Mouse (Mus musculus) midbrain, embryonic 15.5 days (tissue): ENCODE results near the gene Tmem234. TPM values are rescaled to one million over a fixed set of nuclear protein-coding genes. Genes with fewer than 3 reads are reported as not detected.

ENCODE experiments used
- ATAC-seq: fragments of 200-750 bp; cut with Nextera tagmentation; replicated peaks from 2 replicates; pipeline ENCODE4 v1.8.0; 2017; ENCODE audit warnings: moderate TSS enrichment
- H3K27ac ChIP-seq: fragments of 300-500 bp; sonication (generic); 2 replicates; pipeline ENCODE4 v1.5.1; 2015; ENCODE audit warnings: mild to moderate bottlenecking, inconsistent platforms
- H3K27me3 ChIP-seq: fragments of 300-500 bp; sonication (generic); replicated peaks from 2 replicates; pipeline ENCODE4 v1.6.1; 2015; ENCODE audit warnings: inconsistent platforms
- H3K36me3 ChIP-seq: fragments of 300-500 bp; sonication (generic); replicated peaks from 2 replicates; pipeline ENCODE4 v1.6.1; 2015; ENCODE audit warnings: inconsistent platforms
- H3K4me1 ChIP-seq: fragments of 300-500 bp; sonication (generic); 2 replicates; pipeline ENCODE4 v1.6.1; 2015; ENCODE audit warnings: inconsistent platforms
- H3K4me2 ChIP-seq: fragments of 300-500 bp; sonication (generic); 2 replicates; pipeline ENCODE4 v1.6.1; 2015; ENCODE audit warnings: inconsistent platforms, mild to moderate bottlenecking, moderate library complexity
- H3K4me3 ChIP-seq: fragments of 300-500 bp; sonication (generic); 2 replicates; pipeline ENCODE4 v1.5.1; 2015; ENCODE audit warnings: mild to moderate bottlenecking, inconsistent platforms
- H3K9ac ChIP-seq: fragments of 300-500 bp; sonication (generic); 2 replicates; pipeline ENCODE4 v1.6.1; 2015; ENCODE audit warnings: mild to moderate bottlenecking, inconsistent platforms
- H3K9me3 ChIP-seq: fragments of 300-500 bp; sonication (generic); 2 replicates; pipeline ENCODE4 v1.6.1; 2016; ENCODE audit warnings: inconsistent platforms
- WGBS: fragments of 180-500 bp; shearing (Covaris S2); methylation state at CpG from one replicate; pipeline ENCODE4 v1.1.7; 2015; ENCODE audit warnings: mixed read lengths; 5-methylcytosine and 5-hydroxymethylcytosine counted together
- polyA plus RNA-seq: library from polyadenylated mRNA; unstranded; fragments of >200 nt; fragmentation: Nextera tagmentation; extraction: Ambion mirVana; gene quantifications from 2 replicates; pipeline ENCODE4 v1.2.1, GENCODE M21; 2015

Tmem234 gene
- polyA plus RNA-seq, 1 experiment from 2014 or later = 199 TPM

DNA sequence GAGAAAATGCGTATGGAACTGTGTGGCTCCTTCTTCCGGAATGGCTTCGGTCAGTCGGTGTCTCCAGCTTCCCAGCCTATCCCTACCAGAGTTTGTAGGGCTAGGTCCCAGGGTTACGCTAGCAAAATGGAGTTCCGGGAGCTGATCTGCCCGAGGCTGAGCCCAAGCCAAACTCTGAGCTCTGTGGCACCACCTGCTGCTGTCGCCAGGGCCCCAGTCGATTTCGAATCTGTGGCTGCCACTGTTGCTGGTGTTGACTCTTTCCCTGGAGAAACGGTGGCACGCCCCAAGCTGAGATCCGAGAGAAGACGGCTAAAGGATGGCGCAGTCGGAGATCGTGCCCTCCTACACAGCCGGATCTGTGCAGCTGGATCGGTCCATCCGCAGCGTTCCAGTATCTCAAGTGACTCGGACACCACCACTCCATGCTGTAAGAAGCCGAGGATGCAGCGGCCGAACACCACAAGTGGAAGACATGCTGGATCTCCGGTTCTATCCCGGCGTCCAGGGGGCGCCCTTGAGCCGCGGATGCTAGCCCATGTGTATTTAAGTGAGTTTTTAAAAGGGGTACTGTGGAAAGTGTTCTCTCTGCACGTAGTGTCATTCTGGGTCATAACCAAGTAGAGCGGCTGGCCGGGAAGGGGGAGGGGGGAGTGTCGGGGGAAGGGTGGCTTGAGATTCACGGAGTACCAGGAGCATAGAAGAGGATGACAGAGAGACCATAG is 15.4 kb upstream of the Tmem234 start:
- 2% methylated on average over 36 of the region's 36 CpGs for WGBS
- peaks cover 8% of the 10 kb centered on the region; the same call in 1 of the 2 replicates for H3K4me1 ChIP-seq
- no peaks in the 10 kb centered on the region for H3K27me3 ChIP-seq
- peak overlapping the region; percentile 49 for H3K4me2 ChIP-seq
- H3K9me3 ChIP-seq = no peaks in the 10 kb centered on the region
- H3K9ac ChIP-seq = peak overlapping the region; percentile 12; the same call in 1 of the 2 replicates
- no peak overlapping the region for H3K27ac ChIP-seq
- H3K4me3 ChIP-seq = peak overlapping the region; percentile 24
- H3K36me3 ChIP-seq = no peaks in the 10 kb centered on the region
- ATAC-seq = no peak

DNA sequence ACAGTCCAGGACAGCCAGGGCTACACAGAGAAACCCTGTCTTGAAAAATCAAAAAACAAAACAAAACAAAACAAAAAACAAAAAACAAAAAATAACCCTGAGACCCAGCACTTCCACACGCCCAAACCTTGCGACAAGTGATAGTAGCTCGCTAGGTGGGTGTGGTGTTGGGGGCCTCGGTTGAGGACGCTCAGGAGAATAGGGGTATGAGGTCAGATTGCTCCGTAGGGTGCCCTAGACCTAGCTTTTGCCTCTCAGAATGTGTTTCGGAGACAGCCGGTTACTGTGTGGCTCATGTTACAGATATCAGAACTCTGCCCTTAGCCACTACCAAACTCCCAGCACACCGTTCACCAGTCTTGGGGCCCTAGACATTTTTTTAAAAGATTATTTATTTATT is 14.7 kb upstream of the Tmem234 start:
- Histone ChIP-seq H3K9me3 (no peaks in the 10 kb centered on the region), H3K27ac (no peak overlapping the region), H3K4me1 (peaks cover 8% of the 10 kb centered on the region; the same call in 1 of the 2 replicates), H3K9ac (no peak overlapping the region), H3K36me3 (peaks cover 7% of the 10 kb centered on the region; the same call in 1 of the 2 replicates), H3K4me3 (no peak overlapping the region), H3K27me3 (no peaks in the 10 kb centered on the region), H3K4me2 (no peak overlapping the region)
- ATAC-seq = no peak
- WGBS = 86% methylated on average over 9 of the region's 9 CpGs

DNA sequence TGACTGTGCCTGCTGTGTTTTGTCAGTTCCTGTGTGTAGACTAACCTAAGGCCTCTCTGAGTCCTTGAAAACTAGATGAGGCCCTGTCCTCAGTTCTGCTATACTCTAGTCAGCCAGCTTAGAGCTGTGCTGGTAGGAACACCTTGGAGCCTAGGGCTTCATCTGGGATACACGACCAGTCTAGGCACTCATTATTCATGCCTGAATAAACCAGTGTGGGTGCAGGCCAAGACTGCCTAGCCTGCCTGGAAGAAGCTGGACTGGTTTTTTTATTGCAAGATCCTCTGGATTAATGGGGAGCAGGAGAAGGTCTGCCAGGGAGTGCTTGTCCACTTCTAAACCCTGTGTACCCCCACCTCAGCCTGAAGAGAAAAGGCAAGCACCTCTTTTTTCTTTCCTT is 13.5 kb upstream of the Tmem234 start:
- H3K4me3 ChIP-seq = no peak overlapping the region
- H3K36me3 ChIP-seq = peaks cover 18% of the 10 kb centered on the region
- H3K27ac ChIP-seq = no peak overlapping the region
- H3K9ac ChIP-seq = no peak overlapping the region
- no peaks in the 10 kb centered on the region for H3K9me3 ChIP-seq
- no peaks in the 10 kb centered on the region for H3K27me3 ChIP-seq
- H3K4me1 ChIP-seq = peaks cover 8% of the 10 kb centered on the region; the same call in 1 of the 2 replicates
- H3K4me2 ChIP-seq = no peak overlapping the region
- WGBS = 34% methylated on average over 1 of the region's 1 CpGs
- ATAC-seq = no peak

DNA sequence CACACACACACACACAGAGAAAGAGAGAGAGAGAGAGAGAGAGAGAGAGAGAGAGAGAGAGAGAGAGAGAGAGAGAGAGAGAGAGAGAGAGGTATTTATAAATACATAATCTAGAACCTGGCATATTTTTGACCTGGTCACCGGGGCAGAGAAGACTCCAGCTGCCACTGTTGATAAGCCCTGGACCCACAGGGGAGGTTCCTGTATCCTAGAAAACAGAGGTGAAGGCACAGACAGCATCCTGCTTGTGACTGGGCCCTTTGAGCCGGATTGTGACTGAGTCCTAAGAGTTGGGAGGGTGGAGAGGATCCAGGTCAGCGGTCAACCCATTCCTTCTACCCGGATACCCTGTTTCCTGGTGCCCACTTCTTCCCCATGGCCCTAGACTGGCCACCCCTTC is 11.6 kb upstream of the Tmem234 start:
- Histone ChIP-seq H3K9ac (no peak overlapping the region), H3K27me3 (no peaks in the 10 kb centered on the region), H3K4me3 (no peak overlapping the region), H3K4me1 (peaks cover 8% of the 10 kb centered on the region; the same call in 1 of the 2 replicates), H3K9me3 (no peaks in the 10 kb centered on the region), H3K27ac (no peak overlapping the region), H3K36me3 (peaks cover 34% of the 10 kb centered on the region), H3K4me2 (no peak overlapping the region)
- no peak for ATAC-seq
- 81% methylated on average over 4 of the region's 4 CpGs for WGBS

DNA sequence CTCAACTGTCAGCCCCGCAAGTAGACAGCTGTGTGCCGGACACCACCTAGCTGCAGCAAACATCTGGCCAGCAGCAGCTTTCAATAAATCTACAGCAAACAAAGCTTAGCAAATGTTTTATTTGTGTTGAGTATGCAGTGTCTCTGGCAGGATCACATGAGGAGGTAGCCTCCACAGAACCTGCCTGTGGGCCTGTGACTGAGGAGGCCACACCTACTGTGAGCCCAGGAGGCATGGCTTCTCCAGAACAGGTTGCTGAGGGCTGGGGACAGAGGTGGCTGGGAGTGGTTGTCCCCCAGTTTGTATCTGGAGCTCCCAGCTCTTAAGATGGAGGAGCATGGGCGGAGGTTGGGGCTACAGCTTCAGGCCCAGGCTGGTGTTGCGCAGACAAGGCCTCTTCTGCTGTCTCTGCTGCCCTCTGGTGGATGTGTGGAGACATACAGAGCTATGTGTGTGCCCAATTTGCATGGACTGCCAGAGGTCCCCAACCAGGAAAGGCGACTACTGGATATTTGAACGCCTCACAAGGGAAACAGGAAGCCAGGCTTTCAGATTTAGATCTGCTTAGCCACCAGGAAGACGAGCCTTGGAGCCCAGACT is 8.1 kb downstream of the Tmem234 start:
- H3K4me3 ChIP-seq = no peak overlapping the region
- H3K27me3 ChIP-seq = no peaks in the 10 kb centered on the region
- peak; percentile 78 for ATAC-seq
- H3K9ac ChIP-seq = 0 out of 2 replicates have a peak overlapping the region, but pooled peaks have one; percentile 14
- peaks cover 18% of the 10 kb centered on the region for H3K36me3 ChIP-seq
- no peak overlapping the region for H3K4me2 ChIP-seq
- H3K4me1 ChIP-seq = peaks cover 6% of the 10 kb centered on the region; the same call in 1 of the 2 replicates
- 40% methylated on average over 7 of the region's 7 CpGs for whole genome bisulfite sequencing
- peak overlapping the region; percentile 72 for H3K27ac ChIP-seq
- no peaks in the 10 kb centered on the region for H3K9me3 ChIP-seq

DNA sequence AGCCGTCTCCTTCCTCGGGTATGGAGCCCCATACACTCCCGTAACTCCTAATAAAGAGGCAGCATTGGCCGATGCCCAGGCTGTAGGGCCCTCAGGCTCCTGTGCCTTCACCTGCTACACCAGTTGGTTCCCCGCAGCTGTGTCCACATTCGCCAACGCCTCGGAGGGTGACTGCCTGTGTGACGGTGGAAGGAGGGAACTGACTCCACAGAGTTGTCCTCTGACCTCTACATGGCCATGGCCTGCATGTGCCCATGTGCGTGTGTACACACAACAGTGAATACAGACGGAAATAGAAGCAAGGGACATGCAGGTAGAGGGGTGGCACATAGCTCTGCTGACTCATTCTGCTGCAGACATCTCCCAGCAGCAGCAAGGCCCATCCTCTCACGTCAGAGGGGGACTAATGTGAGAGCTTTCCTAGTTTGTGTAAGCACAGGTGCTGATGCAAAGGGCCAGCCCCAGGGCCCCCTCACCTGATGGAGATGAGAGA is 8.7 kb downstream of the Tmem234 start:
- Histone ChIP-seq H3K4me1 (peaks cover 6% of the 10 kb centered on the region; the same call in 1 of the 2 replicates), H3K27me3 (no peaks in the 10 kb centered on the region), H3K9ac (no peak overlapping the region), H3K4me3 (no peak overlapping the region), H3K27ac (no peak overlapping the region), H3K9me3 (no peaks in the 10 kb centered on the region), H3K4me2 (no peak overlapping the region), H3K36me3 (peaks cover 18% of the 10 kb centered on the region)
- 85% methylated on average over 12 of the region's 12 CpGs for WGBS
- no peak for ATAC-seq

DNA sequence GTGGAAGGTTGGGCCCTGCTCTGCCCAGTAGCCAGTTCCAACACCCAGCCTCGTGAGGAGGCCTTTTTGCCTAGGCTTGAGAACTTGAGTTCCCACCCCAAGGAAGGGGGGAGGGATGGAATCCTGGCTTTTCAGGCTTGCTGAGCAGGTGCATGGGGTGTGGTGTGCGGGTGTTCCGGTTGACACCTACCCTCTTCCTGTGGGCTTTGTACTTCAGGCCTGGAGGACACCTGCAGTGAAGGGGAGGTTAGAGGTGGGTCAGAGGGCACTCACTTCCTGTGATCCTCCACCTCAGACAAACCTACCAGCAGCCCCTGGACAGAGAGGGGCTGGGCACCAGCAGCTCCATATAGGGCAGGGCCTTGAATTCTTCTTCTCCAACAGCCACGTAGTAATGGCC is 9.6 kb downstream of the Tmem234 start:
- H3K27ac ChIP-seq = no peak overlapping the region
- no peak for ATAC-seq
- H3K4me2 ChIP-seq = no peak overlapping the region
- peaks cover 13% of the 10 kb centered on the region for H3K36me3 ChIP-seq
- H3K27me3 ChIP-seq = no peaks in the 10 kb centered on the region
- H3K9ac ChIP-seq = no peak overlapping the region
- no peak overlapping the region for H3K4me3 ChIP-seq
- H3K9me3 ChIP-seq = no peaks in the 10 kb centered on the region
- peaks cover 6% of the 10 kb centered on the region; the same call in 1 of the 2 replicates for H3K4me1 ChIP-seq
- WGBS = 88% methylated on average over 4 of the region's 4 CpGs

DNA sequence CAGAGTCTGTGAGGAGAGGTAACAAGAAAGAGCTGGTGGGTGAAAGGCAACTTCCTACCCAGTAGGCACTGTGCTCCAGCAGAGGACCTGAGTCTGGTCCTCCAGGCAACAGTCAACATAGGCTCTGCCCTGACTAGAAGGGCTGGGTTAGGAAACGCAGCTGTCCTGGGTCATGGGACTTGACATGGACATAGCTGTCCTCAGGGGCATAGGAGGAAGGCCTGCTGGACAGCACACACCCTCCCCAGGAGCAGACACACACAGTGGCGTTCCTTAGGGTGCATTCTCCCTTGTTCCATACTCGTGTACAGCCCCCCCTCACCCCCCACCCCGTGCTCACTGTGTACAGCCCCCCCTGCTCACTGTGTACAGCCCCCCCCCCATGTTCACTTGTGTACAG is 10.0 kb downstream of the Tmem234 start:
- ATAC-seq = no peak
- Histone ChIP-seq H3K4me1 (peaks cover 6% of the 10 kb centered on the region; the same call in 1 of the 2 replicates), H3K9me3 (no peaks in the 10 kb centered on the region), H3K36me3 (peaks cover 10% of the 10 kb centered on the region), H3K4me2 (no peak overlapping the region), H3K9ac (no peak overlapping the region), H3K27ac (no peak overlapping the region), H3K4me3 (no peak overlapping the region), H3K27me3 (no peaks in the 10 kb centered on the region)
- 73% methylated on average over 4 of the region's 4 CpGs for WGBS

DNA sequence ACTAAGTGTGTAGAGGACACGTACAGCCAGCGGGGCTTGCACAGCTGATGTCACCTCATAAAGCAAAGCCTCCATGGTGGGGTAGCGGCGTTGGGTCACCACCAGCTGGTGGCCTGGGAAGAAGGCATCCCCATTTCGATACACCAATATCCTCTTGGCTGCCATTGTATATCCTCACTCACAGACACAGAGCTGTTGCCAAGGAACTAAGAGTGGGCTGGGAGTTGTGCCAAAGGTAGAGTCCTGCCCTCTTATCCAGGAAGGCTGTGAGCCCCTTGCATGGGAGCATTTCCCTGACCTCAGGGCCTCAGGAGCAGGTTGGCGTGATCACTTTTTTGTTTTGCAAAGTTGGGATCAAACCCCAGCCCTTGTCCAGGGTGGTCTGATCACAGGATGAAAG is 13.6 kb downstream of the Tmem234 start, which contains the start of gene Dcdc2b:
Dcdc2b (minus strand) TSS at position 165 of the 400 bp plus-strand sequence.
- no peaks in the 10 kb centered on the region for H3K27me3 ChIP-seq
- H3K36me3 ChIP-seq = no peaks in the 10 kb centered on the region
- no peak within 1 kb of the TSS for H3K27ac ChIP-seq
- no peak for ATAC-seq
- no peaks in the 10 kb centered on the region for H3K9me3 ChIP-seq
- no peak within 1 kb of the TSS for H3K4me2 ChIP-seq
- no peak within 1 kb of the TSS for H3K9ac ChIP-seq
- WGBS = 78% methylated on average over 6 of the region's 6 CpGs
- H3K4me3 ChIP-seq = no peak within 1 kb of the TSS
- H3K4me1 ChIP-seq = peaks cover 9% of the 10 kb centered on the region

DNA sequence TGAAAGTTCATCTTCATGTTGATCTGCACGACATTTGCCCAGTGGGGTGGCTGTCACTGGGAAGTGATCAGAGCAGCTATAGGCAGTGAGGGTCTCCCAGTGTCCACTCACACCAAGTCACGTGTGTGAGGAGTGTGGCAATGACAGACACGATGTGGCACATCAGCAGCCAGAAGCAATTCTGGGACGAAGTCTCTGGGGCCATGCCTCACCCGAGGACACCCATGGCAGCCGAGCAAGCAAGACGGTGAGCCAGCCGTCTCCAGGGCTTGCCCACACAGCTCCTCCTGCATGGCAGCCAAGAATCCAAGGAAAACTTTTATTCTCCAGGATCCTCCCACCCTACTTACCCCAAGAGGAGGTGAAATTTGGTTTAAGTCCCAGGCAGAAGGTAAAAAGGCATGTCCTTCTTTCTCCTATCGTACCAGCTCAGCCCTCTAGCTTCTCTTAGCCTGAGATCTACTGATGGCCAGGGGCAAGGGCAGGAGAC is 15.4 kb downstream of the Tmem234 start:
- Histone ChIP-seq H3K4me1 (peaks cover 17% of the 10 kb centered on the region), H3K27ac (no peak overlapping the region), H3K36me3 (no peaks in the 10 kb centered on the region), H3K9ac (no peak overlapping the region), H3K9me3 (no peaks in the 10 kb centered on the region), H3K27me3 (no peaks in the 10 kb centered on the region), H3K4me3 (no peak overlapping the region), H3K4me2 (no peak overlapping the region)
- WGBS = 91% methylated on average over 9 of the region's 9 CpGs
- ATAC-seq = no peak

DNA sequence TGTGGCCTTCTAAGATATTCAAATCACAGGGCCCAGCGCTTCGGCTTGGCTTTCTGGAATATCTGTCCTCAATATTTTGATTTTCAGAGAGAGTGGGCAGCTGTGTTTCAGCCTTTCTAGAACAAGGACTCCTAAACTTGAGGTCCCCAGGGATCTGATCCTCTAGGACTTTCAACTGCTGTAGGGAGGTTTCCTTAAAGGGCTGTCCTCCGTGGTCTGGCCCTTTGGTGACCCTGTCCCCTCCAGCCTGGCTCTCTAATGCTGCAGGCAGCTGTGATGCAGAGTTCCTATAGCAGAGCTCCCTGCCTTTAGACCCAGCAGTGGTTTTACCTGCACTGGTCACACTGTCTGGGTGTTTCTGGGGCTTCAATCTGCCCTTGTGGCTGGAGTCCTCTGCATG is 16.2 kb downstream of the Tmem234 start:
- H3K9ac ChIP-seq = no peak overlapping the region
- no peak overlapping the region for H3K4me2 ChIP-seq
- H3K4me3 ChIP-seq = no peak overlapping the region
- peaks cover 25% of the 10 kb centered on the region for H3K4me1 ChIP-seq
- no peaks in the 10 kb centered on the region for H3K9me3 ChIP-seq
- no peak for ATAC-seq
- H3K27ac ChIP-seq = no peak overlapping the region
- H3K27me3 ChIP-seq = no peaks in the 10 kb centered on the region
- WGBS = 93% methylated on average over 3 of the region's 3 CpGs
- H3K36me3 ChIP-seq = no peaks in the 10 kb centered on the region

DNA sequence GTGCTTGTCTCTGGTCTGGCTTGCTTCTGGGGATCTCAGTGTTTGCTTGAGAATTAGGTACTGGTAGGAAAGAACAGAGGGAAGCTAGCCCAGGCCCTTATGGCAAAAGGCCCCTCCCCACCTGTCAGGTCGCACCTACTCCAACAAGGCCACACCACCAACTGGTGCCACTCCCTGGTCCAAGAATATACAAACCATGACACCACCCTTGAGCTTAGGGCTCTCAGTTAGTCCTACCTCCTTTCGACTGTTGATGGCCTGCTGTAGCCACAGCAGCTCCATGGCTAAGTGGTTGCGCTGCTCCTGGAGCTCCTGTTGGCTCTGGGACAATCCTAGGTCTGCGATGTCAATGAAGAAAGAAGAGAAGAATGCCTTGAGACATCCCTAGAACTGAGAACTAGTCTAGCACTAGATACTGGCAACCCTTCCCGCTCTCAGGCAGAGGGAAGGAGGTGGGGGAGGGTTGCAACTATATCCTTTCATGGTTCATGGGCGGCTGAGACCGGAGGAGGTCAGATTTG is 16.7 kb downstream of the Tmem234 start:
- Histone ChIP-seq H3K36me3 (no peaks in the 10 kb centered on the region), H3K9ac (no peak overlapping the region), H3K9me3 (no peaks in the 10 kb centered on the region), H3K27ac (no peak overlapping the region), H3K4me2 (no peak overlapping the region), H3K4me1 (peaks cover 31% of the 10 kb centered on the region), H3K4me3 (no peak overlapping the region), H3K27me3 (no peaks in the 10 kb centered on the region)
- 95% methylated on average over 7 of the region's 7 CpGs for WGBS
- no peak for ATAC-seq
